Mouse (Mus musculus) T-helper 1 cell (primary cell): ENCODE data around the gene Pacsin1.

Source experiments
- in situ Hi-C: fragments of 300-600 bp; cut with MboI, MseI; formaldehyde crosslinking; loops from one replicate; pipeline ENCODE4 v1.15.1; 2025; ENCODE audit warnings: high pct_unique_total_duplicates

The Pacsin1 gene

GRCm38 (mm10) chr17:27655089-27656010 is at the start of gene Pacsin1:
Pacsin1 (plus strand) TSS chr17:27655509.
- in situ Hi-C loops = no loop called here

- in situ Hi-C loops = no loop called here
These were observed 45.7 kb upstream of the Pacsin1 start for GRCm38 (mm10) chr17:27609576-27609975.

GRCm38 (mm10) chr17:27610679-27611518 is 44.4 kb upstream of the Pacsin1 start:
- in situ Hi-C loops = no loop called here

GRCm38 (mm10) chr17:27611519-27611884 is 43.8 kb upstream of the Pacsin1 start:
- in situ Hi-C loops = no loop called here

GRCm38 (mm10) chr17:27611994-27612393 is 43.3 kb upstream of the Pacsin1 start:
- in situ Hi-C loops = no loop called here

GRCm38 (mm10) chr17:27613016-27613415 is 42.3 kb upstream of the Pacsin1 start:
- in situ Hi-C loops = no loop called here

GRCm38 (mm10) chr17:27615388-27615787 is 39.9 kb upstream of the Pacsin1 start:
- in situ Hi-C loops = loop anchor here (5.0 kb wide), 1 partner anchor 48 kb away; the partner anchor contains the start of gene AI413582

- in situ Hi-C loops = no loop called here
These were observed 34.1 kb upstream of the Pacsin1 start for GRCm38 (mm10) chr17:27621161-27621560.

GRCm38 (mm10) chr17:27621705-27622531 is 33.4 kb upstream of the Pacsin1 start:
- in situ Hi-C loops = no loop called here

GRCm38 (mm10) chr17:27622611-27623359 is 32.5 kb upstream of the Pacsin1 start:
- in situ Hi-C loops = no loop called here

- in situ Hi-C loops = no loop called here
These were observed 31.7 kb upstream of the Pacsin1 start, which contains the start of gene Nudt3 for GRCm38 (mm10) chr17:27623360-27624326. Nudt3 (minus strand) TSS chr17:27623495.

- in situ Hi-C loops = no loop called here
These were observed 29.7 kb upstream of the Pacsin1 start for GRCm38 (mm10) chr17:27625455-27626251.

- in situ Hi-C loops = no loop called here
These were observed 28.6 kb upstream of the Pacsin1 start for GRCm38 (mm10) chr17:27626681-27627080.

- in situ Hi-C loops = no loop called here
These were observed 27.9 kb upstream of the Pacsin1 start for GRCm38 (mm10) chr17:27627451-27627850.

- in situ Hi-C loops = no loop called here
These were observed 26.9 kb upstream of the Pacsin1 start for GRCm38 (mm10) chr17:27628376-27628775.

GRCm38 (mm10) chr17:27629249-27630020 is 25.9 kb upstream of the Pacsin1 start:
- in situ Hi-C loops = no loop called here

- in situ Hi-C loops = no loop called here
These were observed 20.3 kb upstream of the Pacsin1 start, which contains the start of gene RPS10-NUDT3 for GRCm38 (mm10) chr17:27634871-27635574. RPS10-NUDT3 (minus strand) TSS chr17:27635222.
